Mouse (Mus musculus) left cerebral cortex, postnatal 14 days (tissue): ENCODE data around the gene Tead1. TPM values are rescaled to one million over a fixed set of nuclear protein-coding genes. Genes with fewer than 3 reads are reported as not detected.

Experiments
- DNase-seq, 2 experiments: peaks; one replicate each; pipeline ENCODE4 v3.0.0; 2021 to 2022; ENCODE audit warnings: low spot score in 2 of 2, mixed read lengths in 1 of 2
- intact Hi-C: fragments of 180-260 bp; cut with DNase I; formaldehyde crosslinking; loops from one replicate; pipeline ENCODE4 v1.15.1; 2025
- total RNA-seq, 2 experiments: library from RNA; stranded (reverse); gene quantifications; 2 replicates each; pipeline ENCODE4 v1.2.3; 2021

Gene Tead1
- total RNA-seq, 2 experiments from 2014 or later, result 14.3 to 15.8 TPM

DNA sequence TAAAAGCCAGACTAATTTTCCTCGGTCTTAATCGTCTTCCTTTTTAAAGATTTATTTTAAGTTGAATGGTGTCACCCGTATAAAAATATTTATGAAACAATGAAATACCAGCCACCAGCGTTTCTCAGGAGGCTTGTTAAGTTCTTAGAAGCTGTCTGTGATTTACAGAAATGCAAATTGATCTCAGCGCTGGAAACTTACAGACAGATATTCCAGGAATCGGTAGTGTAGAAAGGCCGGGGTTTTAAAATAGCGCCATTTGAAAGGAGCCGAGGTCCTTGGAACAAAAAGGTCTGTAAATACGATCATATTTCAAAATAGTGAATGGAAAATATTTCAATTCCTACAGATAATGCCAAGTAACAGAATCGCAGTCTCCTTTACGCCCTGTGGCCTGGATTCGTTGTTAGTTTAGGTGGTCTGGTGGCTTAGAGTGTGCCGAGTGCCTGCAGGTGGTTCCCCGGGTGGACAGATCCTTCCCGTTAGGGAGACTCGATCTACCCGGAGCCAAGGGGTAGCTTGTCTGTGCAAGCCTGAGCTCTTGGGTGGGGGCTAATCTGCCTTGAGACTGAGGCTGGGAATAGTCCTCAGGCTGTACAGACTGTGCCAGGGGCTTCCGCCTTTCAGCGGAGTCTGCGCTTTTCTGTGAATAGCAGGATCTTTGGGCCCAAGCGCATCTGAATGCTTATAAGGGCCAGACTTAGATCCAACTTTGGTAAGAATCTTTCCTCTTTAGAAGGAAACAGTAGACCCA, 1.6 kb downstream of the Tead1 start:
- peak; percentile 22 to 42 for DNase-seq
- intact Hi-C loops, result no loop called here

DNA sequence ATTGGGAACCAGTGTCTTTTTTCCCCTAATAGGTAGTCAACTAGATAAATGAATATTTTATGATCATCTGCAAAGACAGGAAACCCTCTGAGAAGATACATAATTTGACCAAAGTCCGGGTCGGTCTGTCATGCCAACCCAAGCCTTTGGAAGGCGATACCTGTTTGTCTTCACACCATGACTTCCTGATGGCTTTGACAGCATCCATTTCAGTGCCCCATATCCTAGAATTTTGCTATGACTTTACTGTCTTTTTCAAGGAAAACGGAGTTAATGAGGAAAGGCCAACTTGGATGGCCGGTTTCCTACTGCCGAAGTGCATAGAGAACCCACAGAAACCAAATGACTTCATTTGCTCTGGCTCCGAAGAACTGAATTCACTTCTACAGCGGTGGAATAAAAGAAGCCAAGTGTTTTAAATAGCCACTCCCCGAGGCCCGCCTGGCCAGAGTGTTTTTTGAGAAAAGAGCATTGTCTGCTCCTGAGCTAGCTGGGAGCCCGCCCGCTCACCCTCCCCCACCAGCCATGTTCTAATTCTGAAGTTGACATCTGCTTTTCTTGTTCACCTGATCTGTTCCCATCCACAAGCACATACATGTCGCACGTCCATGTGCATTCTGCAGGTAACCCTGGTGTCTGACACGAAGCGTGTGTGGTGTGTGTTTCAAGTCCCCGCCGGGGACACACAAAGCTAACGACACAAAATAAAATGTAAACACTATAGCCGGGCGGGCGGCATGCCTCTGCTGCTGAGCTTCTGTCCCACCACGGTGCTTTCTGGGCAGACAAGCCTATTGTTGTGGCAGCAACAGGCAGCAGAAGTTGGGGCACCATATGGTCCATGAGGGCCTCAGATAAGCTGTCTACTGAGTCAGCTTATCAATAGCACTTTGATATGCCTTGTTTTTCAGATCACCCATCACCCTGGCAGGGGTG, 5.8 kb downstream of the Tead1 start:
- DNase-seq, result no peak
- intact Hi-C loops, result no loop called here

- no peak for DNase-seq
- intact Hi-C loops, result no loop called here
These were observed 6.9 kb downstream of the Tead1 start for GRCm38 (mm10) chr7:112685993-112686392.

DNA sequence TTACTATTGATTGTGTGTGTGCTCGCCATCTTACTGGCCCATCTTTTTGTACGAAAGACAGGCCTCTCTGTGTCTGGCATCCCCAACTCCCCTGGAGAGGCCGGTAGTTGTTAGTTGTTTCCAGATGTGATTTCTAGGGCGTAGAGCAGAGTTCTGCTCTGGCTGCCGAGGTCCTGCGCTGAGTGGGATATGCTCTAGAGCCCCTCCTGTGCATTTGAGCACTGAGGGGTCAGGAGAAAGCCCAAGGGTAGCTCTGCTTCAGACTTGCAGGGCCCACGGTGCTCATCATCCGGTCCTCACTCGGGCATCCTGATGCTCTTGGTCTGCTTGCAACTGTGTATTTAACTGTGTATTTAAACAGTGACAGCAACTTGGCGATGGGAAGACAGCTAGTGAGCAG, 7.5 kb downstream of the Tead1 start:
- no peak for DNase-seq
- intact Hi-C loops, result no loop called here

- DNase-seq, result no peak
- intact Hi-C loops, result no loop called here
These were observed 9.4 kb downstream of the Tead1 start for GRCm38 (mm10) chr7:112688425-112689001.

DNA sequence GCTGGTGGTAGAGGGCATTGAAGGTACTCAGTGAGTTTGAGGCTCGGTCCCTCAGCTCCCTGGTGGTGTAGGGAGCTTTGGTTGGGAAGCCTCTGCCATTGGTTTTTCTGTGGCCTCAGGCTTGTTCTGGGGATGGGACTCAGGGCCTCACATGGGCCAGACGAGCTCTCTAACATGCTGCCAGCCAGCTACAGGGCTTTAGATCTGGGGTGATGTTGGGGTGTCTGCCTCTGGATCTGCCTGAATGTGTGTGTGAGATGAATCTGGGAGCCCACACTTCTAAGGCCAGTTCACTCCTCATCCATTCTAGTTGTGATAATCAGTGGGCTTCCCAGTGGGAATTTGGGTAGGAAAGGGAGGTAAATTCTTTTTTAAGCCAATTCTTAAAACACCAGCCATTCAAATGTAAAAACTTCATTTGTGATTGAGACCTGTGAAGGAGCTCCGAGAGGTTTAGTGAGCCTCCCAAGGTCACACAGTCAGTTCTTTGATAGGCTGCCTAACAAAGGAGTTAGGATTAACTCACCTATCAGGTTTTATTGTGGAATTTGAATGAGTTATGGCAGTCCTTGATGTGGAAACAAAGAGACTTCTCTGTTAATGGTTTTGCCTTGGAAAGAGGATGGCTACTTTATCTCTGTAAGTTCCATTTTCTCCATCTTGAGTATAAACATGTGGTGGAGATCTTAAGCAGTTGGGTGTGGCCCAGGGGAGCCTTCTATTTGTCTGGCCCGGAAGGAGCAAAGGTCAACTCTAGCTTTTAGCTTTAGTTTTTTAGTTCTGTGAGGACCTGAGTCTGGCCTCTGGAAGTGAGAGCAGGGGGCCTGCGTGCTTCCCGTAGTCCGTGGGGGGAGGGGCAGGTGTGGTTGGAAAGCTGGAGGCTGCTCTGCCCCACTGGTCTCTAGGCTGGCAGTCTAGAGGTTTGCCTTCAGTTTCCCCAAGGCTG, 12.0 kb downstream of the Tead1 start:
- no peak for DNase-seq
- intact Hi-C loops, result no loop called here

DNA sequence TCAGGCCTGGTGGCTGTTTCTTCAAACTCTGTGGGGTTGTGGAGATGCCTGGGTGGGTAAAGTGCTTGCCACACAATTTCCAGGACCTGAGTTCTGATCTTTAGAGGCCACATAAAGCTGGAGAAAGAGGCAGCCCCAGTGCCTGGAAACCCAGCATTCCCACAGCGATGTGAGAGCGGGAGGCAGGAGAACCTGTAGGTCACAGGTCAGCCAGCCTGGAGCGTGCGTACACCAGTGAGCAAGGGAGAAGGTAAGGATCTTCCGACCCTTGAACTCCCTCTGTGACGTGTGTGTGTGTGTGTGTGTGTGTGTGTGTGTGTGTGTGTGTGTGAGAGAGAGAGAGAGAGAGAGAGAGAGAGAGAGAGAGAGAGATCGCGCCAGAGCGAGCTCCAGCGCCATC, 14.4 kb downstream of the Tead1 start:
- DNase-seq, result no peak
- intact Hi-C loops, result no loop called here

DNA sequence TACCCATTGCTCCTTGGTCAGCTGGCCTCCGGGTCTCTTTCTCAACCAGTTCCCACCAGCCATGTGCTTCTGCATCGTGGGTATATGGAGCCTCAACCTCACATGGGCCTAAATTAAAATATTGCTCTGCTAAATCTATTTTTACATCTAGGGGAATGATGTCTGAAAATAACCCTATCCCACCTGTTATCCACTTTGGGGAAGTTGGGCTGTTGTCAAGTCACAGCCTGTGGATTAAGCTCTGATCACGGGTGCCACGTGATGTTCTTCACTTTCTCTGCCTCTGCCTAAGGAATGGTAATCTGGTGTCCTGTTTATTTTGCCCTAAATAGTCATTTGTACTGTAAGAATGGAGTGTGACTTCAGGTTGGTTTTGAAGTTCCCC, 17.7 kb downstream of the Tead1 start:
- no peak for DNase-seq
- intact Hi-C loops, result no loop called here

DNA sequence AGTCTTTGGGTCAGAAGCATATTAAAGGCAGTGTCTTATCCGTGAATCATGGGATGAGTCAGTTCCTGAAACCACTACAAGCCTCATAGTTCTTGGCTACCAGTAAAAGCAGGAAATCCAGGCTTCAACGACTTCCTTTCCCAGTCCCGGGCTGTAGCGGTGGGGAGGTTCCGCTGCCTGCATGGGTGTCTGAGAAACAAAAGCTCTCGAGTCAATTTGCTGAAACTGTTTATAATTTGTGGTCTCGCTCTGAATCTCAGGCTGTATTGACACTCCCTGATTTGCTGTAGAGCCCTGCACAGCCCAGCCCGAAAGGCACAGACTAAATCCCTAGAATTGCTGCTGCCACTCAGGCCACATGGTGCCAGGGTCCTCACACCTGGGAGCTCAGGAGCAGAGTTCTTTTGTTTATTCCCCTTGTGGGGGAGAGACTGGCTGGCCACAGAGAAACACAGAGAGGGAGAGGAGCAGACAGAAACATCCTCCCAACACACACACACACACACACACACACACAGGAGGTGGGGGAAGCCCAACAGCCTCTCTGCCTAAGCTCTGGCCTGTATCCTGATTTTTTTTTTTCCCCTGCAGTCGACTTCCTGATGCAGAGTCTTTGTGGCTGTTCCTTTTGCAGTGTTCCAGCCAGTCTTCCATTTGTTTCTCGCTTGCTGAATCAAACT, 18.2 kb downstream of the Tead1 start:
- no peak for DNase-seq
- intact Hi-C loops, result no loop called here

DNA sequence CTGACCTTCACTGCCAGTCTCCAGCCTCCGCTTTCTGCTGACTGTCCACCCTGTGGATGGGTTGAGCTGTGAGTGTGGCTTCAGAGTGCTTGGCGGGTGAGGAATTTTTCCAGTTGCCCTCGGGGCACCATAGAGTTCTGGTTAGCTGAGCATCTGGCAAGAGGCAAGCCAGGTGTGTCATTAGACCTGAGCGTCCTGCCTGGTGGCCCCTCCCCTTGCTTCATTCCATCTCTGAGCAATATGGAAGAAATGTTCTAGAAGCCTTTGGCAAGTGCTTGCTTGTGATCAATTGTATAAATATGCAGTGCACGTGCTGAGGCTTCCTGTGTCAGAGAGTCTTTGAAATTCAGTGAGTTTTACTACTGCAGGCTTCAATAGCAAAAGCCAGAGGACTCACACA, 21.0 kb downstream of the Tead1 start:
- intact Hi-C loops, result no loop called here
- no peak for DNase-seq

DNA sequence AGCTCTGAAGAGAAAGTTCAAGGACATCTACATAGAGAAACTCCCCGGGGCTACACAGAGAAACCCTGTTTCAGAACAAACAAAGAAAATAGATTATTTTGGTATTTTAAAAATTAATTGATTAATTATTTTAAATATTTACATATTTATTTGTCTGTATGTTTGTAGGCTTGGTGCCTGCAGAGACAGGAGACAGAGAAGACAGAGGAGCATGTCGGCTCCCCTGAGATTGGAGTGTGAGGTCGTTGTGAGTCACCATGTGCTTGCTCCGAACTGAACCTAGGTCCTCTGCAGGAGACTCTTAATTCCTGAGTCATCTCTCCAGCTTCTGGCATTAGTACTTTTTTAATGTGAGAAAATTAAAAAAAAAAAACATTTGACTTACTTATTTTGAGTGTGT, 24.2 kb downstream of the Tead1 start:
- intact Hi-C loops, result no loop called here
- no peak for DNase-seq

DNA sequence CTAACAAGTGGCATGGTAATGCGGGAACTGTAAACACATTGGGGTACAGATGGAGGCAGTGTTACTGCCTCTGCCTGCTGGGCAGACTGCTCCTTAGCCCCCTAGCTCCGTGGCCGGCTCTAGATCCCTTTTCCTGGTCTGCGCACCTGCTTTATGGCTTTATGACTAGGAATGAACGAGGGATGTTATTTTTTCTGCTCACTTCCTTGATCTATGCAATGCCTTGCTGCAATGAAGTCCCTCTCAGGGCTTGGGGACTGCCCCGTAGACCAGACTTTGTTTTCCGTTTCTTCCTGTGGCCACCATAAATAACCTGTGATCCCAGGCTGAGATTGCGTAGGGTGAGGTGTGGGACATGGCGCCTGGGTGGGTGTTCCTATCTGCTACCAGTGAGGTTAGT, 26.8 kb downstream of the Tead1 start:
- intact Hi-C loops, result no loop called here
- DNase-seq, result no peak

- intact Hi-C loops, result no loop called here
- no peak for DNase-seq
These were observed 27.6 kb downstream of the Tead1 start for GRCm38 (mm10) chr7:112706756-112707155.

DNA sequence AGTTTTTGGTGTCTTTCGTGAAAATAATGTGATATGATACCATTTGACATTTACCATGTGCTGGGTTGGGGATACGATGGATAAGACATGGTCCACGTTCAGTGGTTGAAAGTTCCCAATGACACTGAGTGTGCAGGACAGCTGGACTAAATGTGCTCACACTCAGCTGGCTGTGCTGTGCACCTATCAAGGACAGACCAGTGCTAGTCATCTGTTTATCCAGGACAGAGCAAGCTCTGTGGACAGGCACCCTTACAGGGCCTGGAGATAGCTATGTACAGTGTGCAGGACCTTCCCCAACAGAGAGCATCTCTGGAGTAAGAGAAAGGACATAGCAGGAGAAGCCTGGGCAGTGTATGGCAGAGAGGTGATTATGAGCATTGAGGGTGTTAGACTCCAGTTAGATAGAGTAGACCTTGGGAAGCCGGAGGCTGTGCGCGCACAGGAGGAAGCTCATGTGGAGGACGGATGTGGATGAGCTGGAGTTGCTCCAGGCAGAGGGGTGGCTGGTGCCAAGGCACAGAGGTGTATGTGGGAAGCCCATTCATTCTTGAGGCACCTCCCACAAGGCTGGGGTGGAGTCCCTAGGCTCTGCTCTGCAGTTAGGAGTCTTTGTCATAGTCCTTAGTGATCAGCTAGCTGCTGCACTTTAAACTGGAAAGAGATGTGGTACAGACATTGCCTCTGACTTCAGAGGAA, 31.4 kb downstream of the Tead1 start:
- intact Hi-C loops, result no loop called here
- DNase-seq, result no peak

- intact Hi-C loops, result no loop called here
- DNase-seq, result no peak
These were observed 32.9 kb downstream of the Tead1 start for GRCm38 (mm10) chr7:112711977-112712376.

DNA sequence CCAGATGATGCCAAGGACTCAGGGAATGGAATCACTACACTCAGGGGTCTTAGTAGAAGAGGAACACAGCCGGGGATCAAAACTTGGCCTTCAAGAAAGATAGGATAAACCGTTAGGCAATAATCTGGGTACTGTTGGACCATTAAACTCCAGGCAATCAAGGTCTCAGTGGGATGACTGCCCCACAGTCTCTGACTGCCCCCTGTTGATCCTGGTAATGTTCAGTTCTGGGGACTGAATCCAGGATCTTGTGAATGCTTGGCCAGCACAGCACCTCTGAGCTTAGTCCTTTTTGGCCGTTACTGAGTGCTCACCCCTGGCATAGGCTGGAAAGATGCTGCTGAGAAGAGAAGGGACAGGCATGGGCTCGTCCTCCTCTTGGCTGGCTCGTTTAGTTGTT, 34.4 kb downstream of the Tead1 start:
- DNase-seq, result no peak
- intact Hi-C loops, result no loop called here

DNA sequence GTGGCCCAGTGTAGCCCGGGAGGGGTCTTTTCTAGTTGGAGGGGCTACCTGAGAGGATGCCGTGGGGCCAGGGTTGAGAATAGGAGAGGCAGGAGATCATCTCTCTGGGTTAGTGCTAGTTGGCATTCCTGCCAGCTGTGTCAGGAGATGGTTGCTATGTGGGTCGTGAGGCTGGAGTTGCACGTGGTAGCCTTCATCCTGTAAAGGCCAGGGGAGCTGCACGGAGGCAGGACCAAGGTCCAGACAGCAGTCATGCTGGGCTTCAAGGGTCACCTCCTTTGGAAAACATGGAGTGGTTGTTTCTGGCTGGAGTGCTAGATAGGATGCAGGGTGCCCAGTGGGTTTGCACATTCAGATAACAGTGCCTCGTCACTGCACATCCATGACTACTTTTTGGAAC, 35.7 kb downstream of the Tead1 start:
- DNase-seq, result no peak
- intact Hi-C loops, result no loop called here

GRCm38 (mm10) chr7:112716701-112717100, 37.6 kb downstream of the Tead1 start:
- intact Hi-C loops, result no loop called here
- no peak for DNase-seq
